8 mouse cellular contexts compared by ENCODE assay signal in the genomic region with DNA sequence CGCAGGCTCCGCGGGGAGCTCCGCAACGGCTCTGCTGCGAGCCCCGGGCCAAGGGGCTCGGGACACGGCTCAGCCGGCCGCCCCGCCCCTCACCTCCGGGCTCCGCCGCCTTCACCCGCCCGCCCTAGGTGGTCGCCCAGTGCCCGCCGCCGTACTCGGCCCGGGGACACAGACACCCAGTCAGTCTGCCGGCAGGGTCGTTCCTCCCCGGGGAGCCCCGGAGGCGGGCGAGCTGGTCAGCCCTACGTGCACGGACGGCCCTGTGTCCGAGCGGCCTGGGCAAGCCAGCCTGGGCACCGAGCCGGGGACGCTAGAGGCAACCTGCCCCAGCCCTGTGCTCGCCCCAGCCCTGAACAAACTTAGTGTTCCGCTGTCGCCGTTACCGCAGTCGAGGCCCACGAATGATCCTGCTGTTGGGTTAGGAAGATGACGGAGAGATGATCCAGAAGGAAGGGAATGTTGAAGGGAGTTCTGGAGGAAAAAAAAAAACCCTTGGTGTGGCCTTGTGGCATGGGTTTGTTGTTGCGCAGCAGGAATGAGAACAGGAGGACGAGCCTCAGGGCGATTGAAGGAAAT. TPM values are rescaled to one million over a fixed set of nuclear protein-coding genes. Genes with fewer than 3 reads are reported as not detected.
DNase-seq lines count a peak whose midpoint lies in the region; ATAC-seq and TF ChIP-seq lines count a peak whose summit lies in the region.

No protein-coding gene starts in this region.

- H3K9me3 ChIP-seq in forebrain, embryonic 15.5 days: no peaks in the 10 kb centered on the region
- H3K9me3 ChIP-seq in kidney, embryonic 15.5 days (replicated peaks): no peaks in the 10 kb centered on the region
- no peaks in the 10 kb centered on the region for H3K9me3 ChIP-seq in midbrain, embryonic 11.5 days (ENCODE audit: control insufficient read depth, low read length)

- no peak for TF ChIP-seq CTCF in testis, adult 2 months (IDR thresholded peaks at IDR 0.05; ENCODE audit: control insufficient read depth, insufficient read depth, insufficient replicate concordance, low read depth, low read length)

- WGBS in forebrain, embryonic 15.5 days: under 1% methylated on average over 47 of the region's 48 CpGs
- under 1% methylated on average over 48 of the region's 48 CpGs for WGBS in kidney, embryonic 15.5 days
- WGBS in midbrain, embryonic 11.5 days: under 1% methylated on average over 25 of the region's 48 CpGs

- peak overlapping the region; percentile 82 for H3K4me2 ChIP-seq in forebrain, embryonic 15.5 days (replicated peaks)
- H3K4me2 ChIP-seq in kidney, embryonic 15.5 days: peak overlapping the region; percentile 66
- peak overlapping the region; percentile 73 for H3K4me2 ChIP-seq in midbrain, embryonic 11.5 days

- no peaks in the 10 kb centered on the region for H3K27me3 ChIP-seq in testis, adult 2 months (ENCODE audit: control insufficient read depth, insufficient read depth, low read length)
- H3K27me3 ChIP-seq in forebrain, embryonic 15.5 days: no peaks in the 10 kb centered on the region
- H3K27me3 ChIP-seq in kidney, embryonic 15.5 days: no peaks in the 10 kb centered on the region
- H3K27me3 ChIP-seq in midbrain, embryonic 11.5 days (ENCODE audit: control insufficient read depth, insufficient read depth, low read length): no peaks in the 10 kb centered on the region

- TF ChIP-seq POLR2A in testis, adult 2 months (IDR thresholded peaks at IDR 0.05; ENCODE audit: control insufficient read depth, low read depth, low read length): no peak

- H3K4me1 ChIP-seq in testis, adult 2 months (ENCODE audit: control insufficient read depth, insufficient read depth, low read length): peaks cover 2% of the 10 kb centered on the region
- H3K4me1 ChIP-seq in forebrain, embryonic 15.5 days: peaks cover 26% of the 10 kb centered on the region
- peaks cover 17% of the 10 kb centered on the region for H3K4me1 ChIP-seq in kidney, embryonic 15.5 days
- peaks cover 10% of the 10 kb centered on the region; the same call in 1 of the 2 replicates for H3K4me1 ChIP-seq in midbrain, embryonic 11.5 days (ENCODE audit: control insufficient read depth, insufficient read depth, low read length)

- no peak for DNase-seq in frontal cortex, postnatal 14 days (ENCODE audit: low spot score in 2 of 2)
- no peak for DNase-seq in testis, postnatal 14 days (ENCODE audit: low spot score)
- no peak for DNase-seq in midbrain, embryonic 11.5 days (ENCODE audit: low spot score, missing footprints)
- no peak for DNase-seq in natural killer cell, adult 2 months (ENCODE audit: low spot score in 2 of 2)

- peak overlapping the region; percentile 96 for H3K4me3 ChIP-seq in testis, adult 2 months (ENCODE audit: control insufficient read depth, low read depth, low read length)
- H3K4me3 ChIP-seq in forebrain, embryonic 15.5 days: peak overlapping the region; percentile 79
- peak overlapping the region; percentile 83 for H3K4me3 ChIP-seq in kidney, embryonic 15.5 days (replicated peaks)
- peak overlapping the region; percentile 91 for H3K4me3 ChIP-seq in midbrain, embryonic 11.5 days (ENCODE audit: low read depth, low read length)

- H3K27ac ChIP-seq in testis, adult 2 months (ENCODE audit: control insufficient read depth, insufficient read depth, low read depth, low read length): peak overlapping the region; percentile 93
- H3K27ac ChIP-seq in forebrain, embryonic 15.5 days (replicated peaks): peak overlapping the region; percentile 76
- H3K27ac ChIP-seq in kidney, embryonic 15.5 days: peak overlapping the region; percentile 86
- H3K27ac ChIP-seq in midbrain, embryonic 11.5 days (ENCODE audit: low read depth, low read length): no peak overlapping the region; the same call in 1 of the 2 replicates

- H3K9ac ChIP-seq in forebrain, embryonic 15.5 days (replicated peaks): peak overlapping the region; percentile 83
- peak overlapping the region; percentile 81 for H3K9ac ChIP-seq in kidney, embryonic 15.5 days
- peak overlapping the region; percentile 72 for H3K9ac ChIP-seq in midbrain, embryonic 11.5 days (ENCODE audit: low read length)

- peak; percentile 25 for ATAC-seq in frontal cortex, adult (ENCODE audit: low TSS enrichment)
- ATAC-seq in forebrain, embryonic 15.5 days (replicated peaks): peak; percentile 73
- ATAC-seq in kidney, embryonic 15.5 days (replicated peaks; ENCODE audit: low FRiP score): peak; percentile 88
- peak; percentile 85 for ATAC-seq in midbrain, embryonic 11.5 days (ENCODE audit: low FRiP score)

- H3K36me3 ChIP-seq in testis, adult 2 months (ENCODE audit: control insufficient read depth, insufficient read depth, low read length): no peaks in the 10 kb centered on the region
- peaks cover 14% of the 10 kb centered on the region; the same call in 1 of the 2 replicates for H3K36me3 ChIP-seq in forebrain, embryonic 15.5 days
- peaks cover 18% of the 10 kb centered on the region for H3K36me3 ChIP-seq in kidney, embryonic 15.5 days
- H3K36me3 ChIP-seq in midbrain, embryonic 11.5 days (ENCODE audit: control insufficient read depth, insufficient read depth, low read length): peaks cover 5% of the 10 kb centered on the region

RNA-seq across cellular contexts. Expression of a gene that starts 0.4 kb away (rescaled TPM):
- polyA plus RNA-seq in testis, adult 2 months (2012; rRNA removed): 37.1 and 49.1 TPM in 2 replicates
- 91.9 and 92.1 TPM in 2 replicates for polyA plus RNA-seq in forebrain, embryonic 15.5 days (2015; fragmentation: Nextera tagmentation; extraction: Ambion mirVana)
- 104 and 111 TPM in 2 replicates for polyA plus RNA-seq in kidney, embryonic 15.5 days (2015; fragmentation: Nextera tagmentation; extraction: Ambion mirVana)
- polyA plus RNA-seq in midbrain, embryonic 11.5 days (2014; fragmentation: Nextera tagmentation; extraction: Ambion mirVana): 78.4 and 84.6 TPM in 2 replicates

RNA-seq across cellular contexts. Expression of a gene that starts 0.6 kb away (rescaled TPM):
- 2.6 and 2.8 TPM in 2 replicates for polyA plus RNA-seq in testis, adult 2 months (2012; rRNA removed)
- polyA plus RNA-seq in forebrain, embryonic 15.5 days (2015; fragmentation: Nextera tagmentation; extraction: Ambion mirVana): 0.84 and 0.91 TPM in 2 replicates
- polyA plus RNA-seq in kidney, embryonic 15.5 days (2015; fragmentation: Nextera tagmentation; extraction: Ambion mirVana): 8.5 and 8.6 TPM in 2 replicates
- 0.86 and 1.9 TPM in 2 replicates for polyA plus RNA-seq in midbrain, embryonic 11.5 days (2014; fragmentation: Nextera tagmentation; extraction: Ambion mirVana)

RNA-seq across cellular contexts. Expression of a gene that starts 47.2 kb away (rescaled TPM):
- 14.2 and 16.1 TPM in 2 replicates for polyA plus RNA-seq in testis, adult 2 months (2012; rRNA removed)
- polyA plus RNA-seq in forebrain, embryonic 15.5 days (2015; fragmentation: Nextera tagmentation; extraction: Ambion mirVana): 55.8 and 59.1 TPM in 2 replicates
- 33.3 and 40.9 TPM in 2 replicates for polyA plus RNA-seq in kidney, embryonic 15.5 days (2015; fragmentation: Nextera tagmentation; extraction: Ambion mirVana)
- polyA plus RNA-seq in midbrain, embryonic 11.5 days (2014; fragmentation: Nextera tagmentation; extraction: Ambion mirVana): 73.6 and 85.6 TPM in 2 replicates

RNA-seq across cellular contexts. Expression of a gene that starts 59.4 kb away (rescaled TPM):
- 0.72 and 0.75 TPM in 2 replicates for polyA plus RNA-seq in testis, adult 2 months (2012; rRNA removed)
- 2.1 and 2.3 TPM in 2 replicates for polyA plus RNA-seq in forebrain, embryonic 15.5 days (2015; fragmentation: Nextera tagmentation; extraction: Ambion mirVana)
- polyA plus RNA-seq in kidney, embryonic 15.5 days (2015; fragmentation: Nextera tagmentation; extraction: Ambion mirVana): 5.5 and 6.1 TPM in 2 replicates
- polyA plus RNA-seq in midbrain, embryonic 11.5 days (2014; fragmentation: Nextera tagmentation; extraction: Ambion mirVana): 1.1 TPM in 2 replicates

Comparison
In these comparisons a context has a peak if more than half of its experiments do, and no peak if none do; other contexts are left out.
1. ATAC-seq: peak in every context shown above with its lines; median percentile 88 in kidney, embryonic 15.5 days; 85 in midbrain, embryonic 11.5 days; 73 in forebrain, embryonic 15.5 days; 25 in frontal cortex, adult.